Mouse (Mus musculus) CH12.LX (cell line): ENCODE measurements around the gene Prickle2. TPM values are rescaled to one million over a fixed set of nuclear protein-coding genes. Genes with fewer than 3 reads are reported as not detected.

ENCODE experiments used
- DNase-seq: peaks from one replicate; pipeline ENCODE4 v3.0.0-alpha.2; 2013; ENCODE audit errors: extremely low read depth
- H3K27ac ChIP-seq: 2 replicates; pipeline ENCODE4 v1.5.1; 2012; ENCODE audit warnings: low read depth, mild to moderate bottlenecking, control low read depth, moderate library complexity; ENCODE audit not compliant: insufficient read depth
- H3K27me3 ChIP-seq: replicated peaks from 2 replicates; pipeline ENCODE3; 2012; ENCODE audit warnings: inconsistent platforms
- H3K36me3 ChIP-seq, 2 experiments: replicated peaks in 1 of 2; 2 replicates each; pipeline versions ENCODE3 to v1.6.1; 2012; ENCODE audit warnings: inconsistent platforms in 1 of 2, low read length in 1 of 2, mild to moderate bottlenecking in 1 of 2, mixed read lengths in 1 of 2, moderate library complexity in 1 of 2; ENCODE audit not compliant: control insufficient read depth in 1 of 2, insufficient read depth in 1 of 2
- H3K4me1 ChIP-seq, 2 experiments: 2 replicates each; pipeline ENCODE4 v1.6.1; 2012; ENCODE audit warnings: inconsistent platforms in 1 of 2, moderate library complexity in 1 of 2; ENCODE audit not compliant: insufficient read depth in 2 of 2, control insufficient read depth in 1 of 2
- H3K4me2 ChIP-seq: 2 replicates; pipeline ENCODE4 v1.6.1; 2012; ENCODE audit warnings: low read depth, mild to moderate bottlenecking, control low read depth; ENCODE audit not compliant: poor library complexity, insufficient read depth, severe bottlenecking
- H3K4me3 ChIP-seq, 3 experiments: fragments of 150-350 bp in 1 of 3; sonication (generic) in 1 of 3; replicated peaks in 1 of 3; 2 replicates each; pipeline versions ENCODE3 to v1.5.1; 2011 to 2012; ENCODE audit warnings: low read depth in 2 of 3, low read length in 2 of 3, mild to moderate bottlenecking in 2 of 3, moderate library complexity in 2 of 3, control low read depth in 1 of 3, improper control_type of control experiment in 1 of 3, inconsistent platforms in 1 of 3, mixed read lengths in 1 of 3; ENCODE audit not compliant: poor library complexity in 1 of 3
- H3K79me2 ChIP-seq: replicated peaks from 2 replicates; pipeline ENCODE4 v1.6.1; 2012; ENCODE audit warnings: mild to moderate bottlenecking, moderate library complexity; ENCODE audit not compliant: control insufficient read depth, poor library complexity, insufficient read depth, severe bottlenecking; ENCODE audit errors: extremely low read depth
- H3K9ac ChIP-seq: 2 replicates; pipeline ENCODE4 v1.6.1; 2012; ENCODE audit warnings: low read depth, mild to moderate bottlenecking, control low read depth, moderate library complexity; ENCODE audit not compliant: insufficient read depth
- H3K9me3 ChIP-seq: replicated peaks from 2 replicates; pipeline ENCODE3; 2012; ENCODE audit warnings: low read length, inconsistent platforms, mixed read lengths
- BHLHE40 ChIP-seq: IDR thresholded peaks from 2 replicates; pipeline ENCODE4 v1.6.1; 2011; ENCODE audit warnings: mild to moderate bottlenecking, low read depth, low read length, improper control_type of control experiment
- CHD1 ChIP-seq: IDR thresholded peaks from 2 replicates; pipeline ENCODE4 v1.6.1; 2012; ENCODE audit warnings: low read depth, low read length, improper control_type of control experiment, inconsistent platforms
- E2F4 ChIP-seq: IDR thresholded peaks from 2 replicates; pipeline ENCODE4 v1.6.1; 2011; ENCODE audit warnings: low read depth, low read length, improper control_type of control experiment; ENCODE audit not compliant: insufficient replicate concordance
- ELF1 ChIP-seq: IDR thresholded peaks from 2 replicates; pipeline ENCODE4 v1.6.1; 2014; ENCODE audit warnings: low read depth, mild to moderate bottlenecking, inconsistent platforms, low read length, improper control_type of control experiment
- EP300 ChIP-seq: IDR thresholded peaks from 2 replicates; pipeline ENCODE4 v1.6.1; 2011; ENCODE audit warnings: low read length, improper control_type of control experiment
- HCFC1 ChIP-seq: IDR thresholded peaks from 2 replicates; pipeline ENCODE4 v1.6.1; 2012; ENCODE audit warnings: low read depth, mild to moderate bottlenecking, inconsistent platforms, low read length, improper control_type of control experiment
- IRF4 ChIP-seq: IDR thresholded peaks from 2 replicates; pipeline ENCODE4 v1.6.1; 2014; ENCODE audit warnings: low read depth, mild to moderate bottlenecking, inconsistent platforms, low read length, improper control_type of control experiment
- JUN ChIP-seq: IDR thresholded peaks from 2 replicates; pipeline ENCODE4 v1.6.1; 2011; ENCODE audit warnings: low read depth, mild to moderate bottlenecking, low read length, improper control_type of control experiment, moderate library complexity; ENCODE audit not compliant: insufficient read depth
- JUND ChIP-seq: conservative IDR thresholded peaks from 2 replicates; pipeline ENCODE4 v1.6.1; 2011; ENCODE audit warnings: low read depth, low read length, improper control_type of control experiment
- MAFK ChIP-seq: IDR thresholded peaks from 2 replicates; pipeline ENCODE4 v1.6.1; 2011; ENCODE audit warnings: low read length, improper control_type of control experiment; ENCODE audit not compliant: insufficient replicate concordance
- MAX ChIP-seq: IDR thresholded peaks from 2 replicates; pipeline ENCODE4 v1.6.1; 2011; ENCODE audit warnings: low read length, improper control_type of control experiment
- MEF2A ChIP-seq: IDR thresholded peaks from 2 replicates; pipeline ENCODE4 v1.6.1; 2014; ENCODE audit warnings: low read depth, mild to moderate bottlenecking, inconsistent platforms, low read length, improper control_type of control experiment, borderline replicate concordance
- MXI1 ChIP-seq: IDR thresholded peaks from 2 replicates; pipeline ENCODE4 v1.6.1; 2011; ENCODE audit warnings: mild to moderate bottlenecking, low read depth, low read length, improper control_type of control experiment
- MYC ChIP-seq: IDR thresholded peaks from 2 replicates; pipeline ENCODE4 v1.6.1; 2011; ENCODE audit warnings: low read depth, mild to moderate bottlenecking, improper control_type of control experiment, low read length
- NELFE ChIP-seq: IDR thresholded peaks from 2 replicates; pipeline ENCODE4 v1.6.1; 2011; ENCODE audit warnings: low read depth, low read length, improper control_type of control experiment
- PAX5 ChIP-seq: IDR thresholded peaks from 2 replicates; pipeline ENCODE4 v1.6.1; 2012; ENCODE audit warnings: low read length, inconsistent platforms, mixed read lengths
- POLR2A ChIP-seq: IDR thresholded peaks from 2 replicates; pipeline ENCODE4 v1.6.1; 2011; ENCODE audit warnings: low read depth, mild to moderate bottlenecking, improper control_type of control experiment, low read length
- RAD21 ChIP-seq: IDR thresholded peaks from 2 replicates; pipeline ENCODE4 v1.6.1; 2011; ENCODE audit warnings: low read depth, mild to moderate bottlenecking, low read length, improper control_type of control experiment, moderate library complexity
- SIN3A ChIP-seq: IDR thresholded peaks from 2 replicates; pipeline ENCODE4 v1.6.1; 2012; ENCODE audit warnings: low read length, improper control_type of control experiment, inconsistent platforms
- TBP ChIP-seq: conservative IDR thresholded peaks from 2 replicates; pipeline ENCODE4 v1.6.1; 2011; ENCODE audit warnings: low read depth, low read length, improper control_type of control experiment
- UBTF ChIP-seq: IDR thresholded peaks from 2 replicates; pipeline ENCODE4 v1.6.1; 2012; ENCODE audit warnings: low read depth, mild to moderate bottlenecking, inconsistent platforms, low read length, improper control_type of control experiment, moderate library complexity
- USF1 ChIP-seq: IDR thresholded peaks from 2 replicates; pipeline ENCODE4 v1.6.1; 2014; ENCODE audit warnings: low read depth, mild to moderate bottlenecking, inconsistent platforms, low read length, improper control_type of control experiment
- USF2 ChIP-seq: conservative IDR thresholded peaks from 2 replicates; pipeline ENCODE4 v1.6.1; 2011; ENCODE audit warnings: low read depth, low read length, improper control_type of control experiment
- ZC3H11A ChIP-seq: IDR thresholded peaks from 2 replicates; pipeline ENCODE4 v1.6.1; 2012; ENCODE audit warnings: low read depth, mild to moderate bottlenecking, inconsistent platforms, low read length, improper control_type of control experiment
- ZKSCAN1 ChIP-seq: IDR thresholded peaks from 2 replicates; pipeline ENCODE4 v1.6.1; 2012; ENCODE audit warnings: low read depth, inconsistent platforms, low read length, improper control_type of control experiment, borderline replicate concordance
- ZNF384 ChIP-seq: IDR thresholded peaks from 2 replicates; pipeline ENCODE4 v1.6.1; 2012; ENCODE audit warnings: low read depth, low read length, improper control_type of control experiment, inconsistent platforms
- dilution Hi-C: fragments of 300-500 bp; cut with MboI; formaldehyde crosslinking; loops from 2 replicates; pipeline ENCODE4 v1.14.3; 2020; ENCODE audit warnings: low sequenced_read_pairs; ENCODE audit not compliant: extremely low pct_unique_long_range_greater_than_20kb, extremely low pct_ligation_motif_present
- in situ Hi-C: fragments of 300-500 bp; cut with MboI; formaldehyde crosslinking; loops from 3 replicates; pipeline ENCODE4 v1.14.3; 2019; ENCODE audit warnings: low sequenced_read_pairs, low pct_ligation_motif_present, low pct_unique_long_range_greater_than_20kb, mixed read lengths
- polyA plus RNA-seq: library from polyadenylated mRNA; unstranded; fragments of >175 nt; gene quantifications from 2 replicates; pipeline ENCODE4 v1.2.1, GENCODE M21; 2012; ENCODE audit warnings: low read depth; ENCODE audit not compliant: insufficient read length
- total RNA-seq, 2 experiments: library from RNA; depleted of rRNA; stranded (reverse); fragments of 300-350 nt in 1 of 2; fragments of >200 nt in 1 of 2; gene quantifications; 2 replicates each; pipeline ENCODE4 v1.2.3; 2012 to 2014

Prickle2 gene
- total and polyA plus RNA-seq, 3 experiments = not detected

DNA sequence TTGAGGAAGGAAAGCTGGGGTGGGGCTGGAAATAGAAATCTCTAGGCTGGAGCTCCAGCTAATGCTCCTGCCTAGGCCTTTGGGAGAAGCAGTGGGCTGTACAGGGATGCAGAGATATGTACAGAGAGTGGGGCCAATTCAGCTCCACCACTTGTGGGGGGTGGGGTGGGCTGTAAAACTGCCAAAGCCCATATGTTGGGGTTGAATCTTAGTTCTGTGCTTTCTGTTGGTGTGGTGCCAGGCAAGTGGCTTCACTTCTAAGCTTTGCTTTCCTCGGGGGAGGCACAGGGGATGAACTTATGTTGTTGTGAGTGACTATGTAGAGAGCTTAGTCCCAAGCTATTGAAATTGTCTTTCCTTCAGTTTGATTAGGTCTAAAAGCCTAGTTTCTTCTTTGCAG lies 292.0 kb downstream of the Prickle2 start:
- Histone ChIP-seq H3K27me3 (no peaks in the 10 kb centered on the region), H3K4me2 (no peak overlapping the region), H3K36me3 (no peaks in the 10 kb centered on the region), H3K4me3 (no peak overlapping the region), H3K79me2 (no peaks in the 10 kb centered on the region), H3K4me1 (no peaks in the 10 kb centered on the region), H3K27ac (no peak overlapping the region), H3K9me3 (peaks cover 80% of the 10 kb centered on the region), H3K9ac (no peak overlapping the region)
- TF ChIP-seq RAD21 = no peak
- TF ChIP-seq POLR2A = no peak
- no peak for TF ChIP-seq JUND
- TF ChIP-seq NELFE = no peak
- no peak for TF ChIP-seq TBP
- no peak for TF ChIP-seq MAX
- no peak for TF ChIP-seq MXI1
- TF ChIP-seq MYC = no peak
- TF ChIP-seq JUN = no peak
- no peak for TF ChIP-seq SIN3A
- in situ Hi-C loops (no loop called here), dilution Hi-C loops (no loop called here)
- DNase-seq = no peak

DNA sequence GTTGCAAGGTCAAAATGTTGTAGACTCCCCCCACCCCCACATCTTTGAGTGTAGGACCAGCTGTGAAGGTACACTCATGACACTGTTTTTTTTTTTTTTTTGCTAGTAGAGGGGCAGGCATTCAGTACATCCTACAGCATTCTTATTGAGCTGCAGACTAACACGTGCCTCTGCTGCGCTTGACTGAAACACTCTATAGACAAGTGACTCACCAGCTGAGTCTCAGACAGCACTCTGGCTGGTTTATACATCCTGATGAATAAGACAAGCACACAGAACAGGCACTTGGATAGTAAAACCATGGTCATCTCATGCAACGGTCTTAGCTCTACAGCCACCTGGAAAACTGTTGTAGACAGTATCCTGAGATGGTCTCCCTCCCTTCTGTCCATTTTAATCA lies 296.2 kb downstream of the Prickle2 start:
- no peak overlapping the region for H3K4me2 ChIP-seq
- dilution Hi-C loops (no loop called here), in situ Hi-C loops (no loop called here)
- no peaks in the 10 kb centered on the region for H3K27me3 ChIP-seq
- H3K36me3 ChIP-seq = no peaks in the 10 kb centered on the region
- TF ChIP-seq HCFC1 (no peak), MAFK (no peak), E2F4 (no peak), TBP (no peak), ZC3H11A (no peak), ELF1 (no peak), BHLHE40 (no peak), ZKSCAN1 (no peak), ZNF384 (no peak), PAX5 (no peak), RAD21 (no peak), USF2 (no peak), UBTF (no peak), MYC (no peak), EP300 (no peak), MEF2A (no peak), IRF4 (no peak), MXI1 (no peak), CHD1 (no peak), USF1 (no peak)
- no peaks in the 10 kb centered on the region for H3K4me1 ChIP-seq
- peaks cover 89% of the 10 kb centered on the region for H3K9me3 ChIP-seq
- DNase-seq = no peak
- H3K9ac ChIP-seq = no peak overlapping the region
- no peak overlapping the region for H3K4me3 ChIP-seq
- no peaks in the 10 kb centered on the region for H3K79me2 ChIP-seq
- no peak overlapping the region for H3K27ac ChIP-seq
